Mouse (Mus musculus) embryonic stem cell, embryonic (primary cell): ENCODE measurements around the gene Hpcal1.
"Not testable (repeated sequence)": the region's sequence is repeated elsewhere in the genome, so short reads cannot be mapped to it uniquely, and the experiment has no call there.

ENCODE experiments used
- CTCF ChIA-PET, 4 experiments: fragments of 300-600 bp in 2 of 4; fragments of 350-600 bp in 2 of 4; sonication (Branson Sonifier 250); formaldehyde crosslinking; loops; one replicate each; lab custom pipeline; 2022; ENCODE audit warnings: inconsistent platforms in 2 of 4; lab: Charles Lee
- POLR2A ChIA-PET, 4 experiments: fragments of 300-600 bp in 2 of 4; fragments of 350-600 bp in 2 of 4; sonication (Branson Sonifier 250); formaldehyde crosslinking; loops; one replicate each; lab custom pipeline; 2022; ENCODE audit warnings: antibody characterized with exemption in 4 of 4, inconsistent platforms in 1 of 4; lab: Charles Lee

The Hpcal1 gene

DNA sequence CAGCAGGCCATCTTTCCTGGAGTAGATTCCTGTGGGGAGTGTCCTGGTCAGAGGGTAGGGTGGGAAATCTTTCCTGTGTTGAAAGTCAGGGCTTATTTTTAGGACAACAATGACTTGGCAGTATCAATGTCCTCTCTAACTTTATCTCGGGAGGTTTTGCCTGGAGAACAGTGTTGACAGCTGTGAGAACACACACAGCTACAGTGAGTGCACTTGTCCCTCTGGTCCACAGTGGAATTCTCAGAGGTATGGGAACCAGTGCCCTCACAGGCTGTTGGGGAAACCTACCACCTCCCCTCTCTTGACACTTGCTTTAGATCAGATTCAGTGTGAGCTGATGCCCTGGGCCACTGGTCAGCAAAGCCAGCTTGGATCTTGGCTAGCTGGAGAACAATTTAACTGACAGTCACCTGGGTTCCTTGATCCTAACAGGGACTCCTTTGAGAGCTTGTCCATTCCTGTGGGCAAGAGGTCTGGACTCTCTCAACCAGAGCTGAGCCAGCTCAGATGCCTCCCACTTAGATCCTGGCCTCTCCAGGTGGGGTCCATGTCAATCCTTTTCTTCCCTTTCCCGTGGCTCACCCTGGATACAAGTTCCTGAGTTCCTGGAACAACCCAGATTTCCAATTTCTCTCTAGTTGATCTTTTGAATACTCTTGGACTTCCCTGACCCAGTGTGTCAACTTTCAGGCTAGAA is 79.0 kb downstream of the Hpcal1 start:
- ChIA-PET POLR2A (interaction anchor here in 2 of 4 experiments (0.6 to 1.4 kb wide), 2 partner anchors 137 to 890 kb away, joined by 4 to 8 read pairs; no protein-coding TSS in a partner anchor), CTCF (interaction anchor here in 2 of 4 experiments (0.5 to 1.7 kb wide), 3 partner anchors 212 to 215 kb away, joined by 3 to 5 read pairs (median 4); no protein-coding TSS in a partner anchor)

DNA sequence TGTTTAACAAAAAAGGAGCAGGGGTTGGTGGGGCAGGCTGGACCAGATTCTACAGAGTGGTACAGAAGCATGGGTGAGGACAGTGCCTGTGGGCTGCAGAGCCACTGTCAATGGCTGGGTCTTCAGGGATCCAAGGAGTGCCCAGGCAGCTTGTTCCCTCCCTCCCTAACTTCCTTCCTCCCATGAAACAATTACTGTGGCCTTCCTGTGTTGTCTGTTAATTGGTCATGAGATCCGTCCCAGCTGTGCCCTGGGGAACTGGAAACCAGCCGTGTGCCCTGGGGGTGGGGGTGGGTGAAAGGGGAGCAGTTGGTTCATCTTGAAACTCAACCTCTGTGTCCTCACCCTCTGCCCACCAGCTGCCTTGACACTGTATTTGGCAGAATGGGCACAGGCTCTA is 79.9 kb downstream of the Hpcal1 start:
- ChIA-PET POLR2A (interaction anchor here in 1 of 4 experiments (1.4 kb wide), 1 partner anchor 138 kb away, joined by 4 read pairs; no protein-coding TSS in a partner anchor), CTCF (no interaction called here)

DNA sequence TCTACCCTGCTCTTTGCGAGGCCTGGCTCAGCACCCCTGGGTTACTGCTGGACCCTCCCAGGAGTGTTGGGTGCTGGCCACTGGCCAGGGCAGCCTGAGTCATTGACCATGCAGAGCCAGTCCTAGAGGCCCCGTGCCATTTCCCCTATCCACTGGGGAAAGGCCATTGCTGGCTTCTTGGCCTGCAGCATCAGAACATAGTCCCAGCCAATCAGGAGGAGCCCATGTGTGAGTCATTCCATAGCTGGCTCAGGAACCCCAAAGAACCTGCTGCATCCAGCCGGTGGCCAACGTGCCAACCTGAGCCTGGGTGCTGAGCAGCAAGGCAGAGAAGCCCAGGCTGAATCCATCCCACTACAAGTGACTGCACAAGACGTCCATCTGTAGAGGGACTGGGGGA is 83.1 kb downstream of the Hpcal1 start:
- POLR2A ChIA-PET, result interaction anchor here in 1 of 4 experiments (0.6 kb wide), 1 partner anchor 194 kb away, joined by 3 read pairs; no protein-coding TSS in a partner anchor
- CTCF ChIA-PET, result not testable (repeated sequence)

DNA sequence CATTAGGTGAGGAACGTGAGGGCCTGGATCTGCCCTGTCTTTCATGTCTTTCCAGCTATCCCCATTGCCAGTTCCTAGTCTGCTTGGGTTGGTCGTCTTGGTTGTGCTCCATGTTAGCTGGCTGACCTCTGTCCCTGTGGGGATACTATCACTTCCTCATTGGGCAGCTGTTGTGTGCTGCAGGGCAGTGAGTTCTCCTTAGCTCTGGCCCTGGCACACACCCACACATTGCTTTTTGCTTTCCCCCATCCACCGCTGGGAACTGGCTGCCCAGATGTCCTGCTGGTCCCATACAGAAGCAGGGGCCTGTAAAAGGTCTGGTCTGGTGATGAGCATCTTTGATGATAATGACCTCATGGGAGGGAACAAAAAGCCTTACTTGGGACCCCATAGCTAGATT is 84.2 kb downstream of the Hpcal1 start:
- CTCF ChIA-PET, POLR2A ChIA-PET: not testable (repeated sequence)

DNA sequence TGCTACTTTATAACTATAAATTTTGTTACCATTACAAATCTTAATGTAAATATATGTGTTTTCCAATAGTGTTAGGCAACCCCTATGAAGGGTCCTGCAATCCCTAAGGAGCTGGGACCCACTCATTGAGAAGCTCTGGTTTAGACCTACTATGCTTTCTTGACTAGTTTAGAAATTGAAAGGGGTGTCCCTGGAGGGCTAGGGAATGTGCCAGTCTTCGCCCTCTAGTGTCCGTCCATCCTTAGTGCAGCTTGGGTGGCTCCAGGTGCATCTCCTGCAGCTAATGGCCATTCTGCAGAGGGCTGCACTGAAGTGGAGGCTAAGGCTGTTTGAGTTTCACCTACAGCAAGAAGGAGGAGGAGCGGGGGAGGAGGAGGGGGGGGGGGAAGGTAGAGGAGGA is 87.7 kb downstream of the Hpcal1 start:
- POLR2A ChIA-PET, result interaction anchor here in 2 of 4 experiments (0.6 to 1.2 kb wide), 2 partner anchors 17 to 22 kb away, joined by 3 read pairs; no protein-coding TSS in a partner anchor
- CTCF ChIA-PET, result interaction anchor here (0.6 to 1.8 kb wide), 14 partner anchors 11 to 408 kb away, joined by 3 to 8 read pairs (median 4); no protein-coding TSS in a partner anchor

DNA sequence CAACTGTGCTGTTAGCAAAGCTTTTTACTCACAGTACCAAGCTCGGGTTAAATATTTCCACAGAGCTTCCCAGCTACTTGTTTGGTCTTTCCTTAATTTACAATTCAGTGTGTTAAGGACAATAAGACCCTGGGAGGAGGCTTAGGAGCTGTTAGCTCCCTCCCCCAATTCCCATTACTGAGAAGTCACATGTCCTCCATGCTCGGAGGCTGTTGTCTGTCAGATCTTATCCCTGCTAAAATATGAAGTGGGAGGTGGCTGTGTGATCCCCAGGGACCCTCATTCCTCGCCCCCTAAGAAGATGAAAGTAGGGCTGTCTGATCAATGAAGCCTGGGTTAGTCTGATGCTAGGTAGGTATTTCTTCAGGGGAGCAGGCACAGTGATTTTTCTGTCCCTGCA is 88.4 kb downstream of the Hpcal1 start:
- ChIA-PET POLR2A (interaction anchor here in 2 of 4 experiments (1.2 to 1.3 kb wide), 3 partner anchors 17 to 269 kb away, joined by 3 to 4 read pairs (median 3); no protein-coding TSS in a partner anchor), CTCF (interaction anchor here (0.8 to 1.8 kb wide), 8 partner anchors 12 to 409 kb away, joined by 3 to 5 read pairs (median 4); no protein-coding TSS in a partner anchor)

DNA sequence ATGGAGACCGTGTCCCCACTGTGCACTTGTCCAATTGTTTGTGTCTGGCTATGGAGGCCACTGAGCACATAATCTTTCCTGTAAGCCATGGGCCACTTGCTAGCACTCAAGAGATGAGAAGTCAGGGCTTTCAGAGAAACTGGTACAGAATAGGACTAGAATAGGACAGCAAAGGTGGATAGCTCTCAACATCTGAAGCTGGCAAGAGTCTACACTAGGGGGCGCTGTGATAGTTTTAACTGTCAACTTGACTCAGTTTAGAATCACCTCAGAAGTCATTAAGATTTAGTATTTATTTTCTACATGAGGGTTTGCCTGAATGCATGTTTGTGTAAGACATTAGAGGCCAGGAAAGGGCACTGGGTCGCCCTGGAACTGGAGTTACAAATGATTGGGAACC is 98.8 kb downstream of the Hpcal1 start:
- POLR2A ChIA-PET, result no interaction called here

DNA sequence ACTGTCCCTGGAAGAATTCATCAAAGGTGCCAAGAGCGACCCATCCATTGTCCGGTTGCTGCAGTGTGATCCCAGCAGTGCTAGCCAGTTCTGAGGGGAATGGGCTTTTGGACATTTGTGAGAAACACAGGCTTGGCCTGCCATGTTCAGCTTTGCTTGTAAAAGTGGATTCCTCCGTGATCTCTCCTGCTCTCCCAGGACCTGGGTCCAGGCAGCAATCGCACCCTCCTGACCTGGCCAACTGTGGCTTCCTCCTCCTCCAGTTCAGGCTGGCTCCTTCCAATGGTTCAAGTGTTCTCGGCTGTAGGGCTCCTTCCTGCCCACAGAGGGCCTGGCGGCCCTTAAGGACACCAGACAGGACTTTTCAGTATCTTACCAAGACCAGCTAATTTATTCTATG is 100.5 kb downstream of the Hpcal1 start:
- ChIA-PET POLR2A (no interaction called here), CTCF (interaction anchor here in 1 of 4 experiments (0.8 kb wide), 1 partner anchor 352 kb away, joined by 3 read pairs; no protein-coding TSS in a partner anchor)

More for the DNA sequence above, 98.8 kb downstream of the Hpcal1 start:
- CTCF ChIA-PET, result interaction anchor here in 1 of 4 experiments (0.7 kb wide), 1 partner anchor 236 kb away, joined by 3 read pairs; no protein-coding TSS in a partner anchor

DNA sequence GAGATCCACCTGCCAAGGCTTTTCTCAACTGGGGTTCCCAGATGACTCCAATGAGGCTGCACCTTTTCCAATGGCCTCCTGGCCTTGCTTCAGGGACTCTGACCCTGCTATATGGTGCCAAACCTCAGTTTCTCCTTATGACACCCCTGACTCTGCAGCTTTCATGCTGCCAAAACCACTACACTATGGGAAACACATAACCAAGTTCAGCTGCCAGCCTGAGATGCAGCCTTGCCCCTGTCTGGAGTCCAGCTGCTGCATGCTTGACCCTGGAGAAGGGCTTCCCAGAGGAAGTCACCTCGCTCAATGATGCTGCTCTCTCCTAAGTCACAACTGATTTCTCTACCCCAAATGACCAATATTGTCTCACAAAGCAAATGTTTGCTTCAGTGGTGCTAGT is 102.1 kb downstream of the Hpcal1 start:
- POLR2A ChIA-PET, result interaction anchor here in 1 of 4 experiments (0.8 kb wide), 1 partner anchor 170 kb away, joined by 5 read pairs; no protein-coding TSS in a partner anchor

DNA sequence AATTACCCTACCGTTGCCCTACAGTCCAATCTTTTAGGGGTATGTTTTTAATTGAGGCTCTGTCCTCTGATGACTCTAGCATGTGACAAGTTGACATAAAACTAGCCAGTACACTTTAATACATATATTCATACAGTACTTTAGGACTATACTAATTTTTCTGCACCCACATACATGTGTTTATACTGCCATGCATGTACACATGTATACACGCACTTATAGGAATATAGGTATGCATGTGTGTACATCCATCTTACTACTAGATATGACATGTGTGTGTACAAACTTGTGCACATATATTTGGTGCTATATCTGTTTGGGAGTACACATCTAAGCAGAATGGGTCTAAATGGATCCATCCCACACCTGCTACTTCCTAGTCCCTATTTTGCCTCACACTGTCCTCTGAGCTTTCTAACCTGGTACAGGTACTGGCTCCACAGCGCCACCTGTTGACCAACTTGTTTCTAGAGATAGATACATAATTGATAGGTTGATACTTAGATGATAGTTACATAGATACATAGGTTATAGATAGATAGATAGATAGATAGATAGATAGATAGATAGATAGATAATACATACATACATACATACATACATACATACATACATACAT is 105.1 kb downstream of the Hpcal1 start:
- POLR2A ChIA-PET, result no interaction called here

More for the DNA sequence above, 102.1 kb downstream of the Hpcal1 start:
- CTCF ChIA-PET, result no interaction called here

DNA sequence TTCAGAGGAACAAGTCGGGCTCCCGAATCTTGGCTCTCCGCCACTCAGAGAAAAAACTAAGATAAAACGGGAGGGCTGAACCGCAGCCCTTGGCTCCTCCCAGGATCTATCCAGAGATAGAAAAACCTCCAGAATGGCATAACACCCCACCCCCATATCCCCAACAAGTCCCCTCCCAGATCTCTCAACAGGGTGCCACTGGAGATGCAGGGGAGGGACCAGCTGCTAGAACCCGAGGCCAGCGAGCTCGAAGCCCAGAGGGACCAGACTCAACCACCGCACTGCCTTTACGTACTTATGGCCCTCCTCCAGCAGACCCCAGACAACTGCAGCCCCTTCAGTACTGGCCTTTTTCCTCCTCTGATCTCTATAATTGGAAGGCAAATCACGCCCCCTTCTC is 107.6 kb downstream of the Hpcal1 start:
- POLR2A ChIA-PET, result not testable (repeated sequence)
- CTCF ChIA-PET, result interaction anchor here in 1 of 4 experiments (1.2 kb wide), 1 partner anchor 37 kb away, joined by 3 read pairs; no protein-coding TSS in a partner anchor

More for the DNA sequence above, 105.1 kb downstream of the Hpcal1 start:
- CTCF ChIA-PET, result interaction anchor here (0.6 to 1.4 kb wide), 13 partner anchors 13 to 242 kb away, joined by 3 to 10 read pairs (median 4); no protein-coding TSS in a partner anchor

DNA sequence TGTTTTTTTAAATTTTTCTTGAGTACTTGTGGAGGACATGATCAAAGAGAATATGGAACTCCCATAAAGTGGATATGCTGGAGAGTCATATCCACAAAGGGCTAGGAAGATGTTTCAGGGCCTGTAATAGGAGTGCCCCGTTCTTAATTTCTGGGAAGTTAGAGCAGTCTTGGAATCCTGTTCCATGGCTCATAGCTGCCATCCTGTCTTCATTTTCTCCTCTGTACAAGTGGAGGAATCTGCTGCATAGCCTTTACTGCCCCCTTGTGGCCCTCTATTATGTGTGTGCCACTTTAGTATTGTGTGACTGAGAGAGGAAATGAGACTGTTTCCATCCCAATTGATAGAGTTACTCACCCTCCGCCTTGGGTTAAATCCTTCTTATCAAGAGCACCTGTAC is 117.9 kb downstream of the Hpcal1 start:
- ChIA-PET POLR2A (interaction anchor here in 3 of 4 experiments (0.6 to 2.1 kb wide), 9 partner anchors 8 to 263 kb away, joined by 3 to 9 read pairs (median 5); partner anchors contain the start of gene Odc1 (in 1 of the 3)), CTCF (interaction anchor here (0.6 to 2.9 kb wide), 16 partner anchors 13 to 437 kb away, joined by 3 to 23 read pairs (median 4); no protein-coding TSS in a partner anchor)

DNA sequence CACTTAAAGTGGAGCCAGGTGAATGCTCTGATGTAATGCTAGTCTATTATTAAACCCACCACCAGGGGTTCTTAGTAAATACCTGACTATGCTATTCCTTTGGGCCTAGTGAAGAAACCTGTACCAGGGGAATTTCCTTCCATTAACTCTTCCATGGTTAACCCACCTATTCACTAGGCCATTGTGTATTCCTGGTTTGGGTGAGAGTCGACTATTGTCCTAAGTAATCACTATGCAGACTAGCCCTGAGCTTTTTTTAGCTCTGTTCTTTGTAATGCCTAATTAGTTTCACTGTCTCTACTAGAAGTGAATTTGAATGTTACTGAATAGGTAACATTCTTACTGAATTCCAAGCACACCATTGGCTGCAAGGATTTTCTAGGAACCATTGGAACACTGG is 144.6 kb downstream of the Hpcal1 start:
- POLR2A ChIA-PET, result not testable (repeated sequence)
- CTCF ChIA-PET, result interaction anchor here in 1 of 4 experiments (0.7 kb wide), 1 partner anchor 278 kb away, joined by 4 read pairs; no protein-coding TSS in a partner anchor
